Mouse (Mus musculus): ENCODE results near the gene Cep128. TPM values are rescaled to one million over a fixed set of nuclear protein-coding genes. Genes with fewer than 3 reads are reported as not detected.
A peak's percentile ranks its signal among the peaks of the same experiment; 100 is the strongest.

Cep128 gene
- polyA plus RNA-seq, 1 experiment from 2014 or later = 12.9 TPM

DNA sequence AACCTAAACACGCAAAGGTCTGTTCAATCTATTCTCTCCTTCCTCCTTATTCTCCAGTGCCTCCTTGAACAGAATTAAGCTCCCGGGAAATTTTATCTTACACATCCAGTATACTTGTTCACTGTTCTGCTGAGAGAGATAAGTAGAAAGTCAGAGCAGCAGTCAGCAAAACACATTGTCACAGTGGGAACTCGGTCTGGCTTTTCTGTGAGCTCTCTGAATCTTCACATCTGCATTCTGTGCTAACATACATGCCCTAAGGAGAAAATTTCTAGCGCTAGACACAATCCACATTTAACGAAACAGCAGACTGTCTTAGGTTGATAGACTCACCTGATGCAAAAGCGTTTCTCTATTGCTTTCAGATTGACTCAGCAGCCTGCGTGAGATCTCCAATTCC is 88.3 kb downstream of the Cep128 start:
- WGBS = 91% methylated on average over 7 of the region's 7 CpGs
- Histone ChIP-seq H3K9me3 (ENCODE audit: control insufficient read depth, low read length) (no peaks in the 10 kb centered on the region), H3K4me1 (replicated peaks; ENCODE audit: control insufficient read depth, insufficient read depth, low read length) (no peaks in the 10 kb centered on the region), H3K36me3 (ENCODE audit: control insufficient read depth, insufficient read depth, low read length) (no peaks in the 10 kb centered on the region; the same call in 1 of the 2 replicates), H3K27me3 (ENCODE audit: control insufficient read depth, insufficient read depth, low read length) (no peaks in the 10 kb centered on the region), H3K27ac (ENCODE audit: low read depth, low read length) (no peak overlapping the region), H3K4me2 (ENCODE audit: low read depth, low read length, severe bottlenecking) (no peak overlapping the region), H3K9ac (ENCODE audit: low read length) (no peak overlapping the region), H3K4me3 (ENCODE audit: low read depth, low read length) (no peak overlapping the region)
- DNase-seq (ENCODE audit: low spot score) = no peak
- ATAC-seq (replicated peaks; ENCODE audit: low FRiP score) = no peak

- H3K4me1 ChIP-seq (replicated peaks; ENCODE audit: control insufficient read depth, insufficient read depth, low read length) = no peaks in the 10 kb centered on the region
- ATAC-seq (replicated peaks; ENCODE audit: low FRiP score) = no peak
- H3K36me3 ChIP-seq (ENCODE audit: control insufficient read depth, insufficient read depth, low read length) = no peaks in the 10 kb centered on the region; the same call in 1 of the 2 replicates
- no peak overlapping the region for H3K4me2 ChIP-seq (ENCODE audit: low read depth, low read length, severe bottlenecking)
- no peak overlapping the region for H3K4me3 ChIP-seq (ENCODE audit: low read depth, low read length)
- WGBS = 94% methylated on average over 3 of the region's 3 CpGs
- no peak overlapping the region for H3K27ac ChIP-seq (ENCODE audit: low read depth, low read length)
- no peaks in the 10 kb centered on the region for H3K9me3 ChIP-seq (ENCODE audit: control insufficient read depth, low read length)
- H3K9ac ChIP-seq (ENCODE audit: low read length) = no peak overlapping the region
- H3K27me3 ChIP-seq (ENCODE audit: control insufficient read depth, insufficient read depth, low read length) = no peaks in the 10 kb centered on the region
- DNase-seq (ENCODE audit: low spot score) = no peak
Measured at GRCm38 (mm10) chr12:91295436-91295835, 88.8 kb downstream of the Cep128 start.

- WGBS = 81% methylated on average over 2 of the region's 2 CpGs
- no peak overlapping the region for H3K4me2 ChIP-seq (ENCODE audit: low read depth, low read length, severe bottlenecking)
- H3K27ac ChIP-seq (ENCODE audit: low read depth, low read length) = no peak overlapping the region
- H3K9me3 ChIP-seq (ENCODE audit: control insufficient read depth, low read length) = no peaks in the 10 kb centered on the region
- ATAC-seq (replicated peaks; ENCODE audit: low FRiP score) = no peak
- DNase-seq (ENCODE audit: low spot score) = no peak
- no peaks in the 10 kb centered on the region for H3K27me3 ChIP-seq (ENCODE audit: control insufficient read depth, insufficient read depth, low read length)
- no peaks in the 10 kb centered on the region for H3K36me3 ChIP-seq (ENCODE audit: control insufficient read depth, insufficient read depth, low read length)
- no peaks in the 10 kb centered on the region for H3K4me1 ChIP-seq (replicated peaks; ENCODE audit: control insufficient read depth, insufficient read depth, low read length)
- no peak overlapping the region for H3K4me3 ChIP-seq (ENCODE audit: low read depth, low read length)
- no peak overlapping the region for H3K9ac ChIP-seq (ENCODE audit: low read length)
Measured at GRCm38 (mm10) chr12:91273936-91274335, 110.3 kb downstream of the Cep128 start.

DNA sequence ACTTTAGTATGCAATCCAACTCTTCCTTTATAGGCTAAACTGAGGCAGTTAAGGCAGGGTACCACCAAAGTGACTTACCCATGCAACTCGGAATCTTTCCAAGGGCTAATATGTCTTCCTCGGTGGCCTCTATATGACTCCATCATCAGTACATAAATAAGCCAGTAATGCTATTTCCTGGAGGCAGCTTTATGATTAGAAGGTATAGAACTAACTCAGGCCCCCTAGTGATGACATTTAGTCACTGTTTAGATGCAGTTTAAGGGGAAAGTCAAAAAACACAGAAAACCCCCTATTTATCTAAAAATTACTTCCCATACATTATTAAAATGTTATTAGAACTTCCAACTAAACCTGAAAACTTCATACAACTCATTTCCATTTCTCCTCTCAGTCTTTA is 114.6 kb downstream of the Cep128 start:
- Histone ChIP-seq H3K9ac (ENCODE audit: low read length) (no peak overlapping the region), H3K4me1 (replicated peaks; ENCODE audit: control insufficient read depth, insufficient read depth, low read length) (no peaks in the 10 kb centered on the region), H3K27me3 (ENCODE audit: control insufficient read depth, insufficient read depth, low read length) (no peaks in the 10 kb centered on the region), H3K9me3 (ENCODE audit: control insufficient read depth, low read length) (no peaks in the 10 kb centered on the region), H3K4me2 (ENCODE audit: low read depth, low read length, severe bottlenecking) (no peak overlapping the region), H3K4me3 (ENCODE audit: low read depth, low read length) (no peak overlapping the region), H3K36me3 (ENCODE audit: control insufficient read depth, insufficient read depth, low read length) (no peaks in the 10 kb centered on the region), H3K27ac (ENCODE audit: low read depth, low read length) (no peak overlapping the region)
- ATAC-seq (replicated peaks; ENCODE audit: low FRiP score) (no peak), DNase-seq (ENCODE audit: low spot score) (no peak)
- WGBS = 88% methylated on average over 2 of the region's 2 CpGs

DNA sequence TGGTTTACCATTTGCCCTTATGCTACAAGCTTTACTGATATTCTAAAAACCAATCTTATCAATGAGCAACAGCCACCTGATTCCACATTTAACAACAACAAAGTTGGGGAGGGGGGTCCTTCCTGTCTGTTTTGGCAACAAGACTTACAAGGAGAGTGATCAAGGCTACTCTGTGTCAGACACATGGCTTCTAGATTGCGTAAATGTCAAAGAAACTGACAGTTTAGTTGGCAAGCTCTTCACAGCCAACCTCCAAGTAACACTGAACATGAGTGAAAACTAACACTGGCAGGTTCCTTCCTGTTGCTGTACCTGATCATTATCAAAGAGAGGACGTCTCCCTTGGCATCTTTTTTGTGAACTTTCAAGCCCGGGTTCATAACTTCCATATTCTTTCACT is 115.2 kb downstream of the Cep128 start:
- 91% methylated on average over 3 of the region's 3 CpGs for WGBS
- no peak overlapping the region for H3K4me3 ChIP-seq (ENCODE audit: low read depth, low read length)
- no peaks in the 10 kb centered on the region for H3K4me1 ChIP-seq (replicated peaks; ENCODE audit: control insufficient read depth, insufficient read depth, low read length)
- H3K4me2 ChIP-seq (ENCODE audit: low read depth, low read length, severe bottlenecking) = no peak overlapping the region
- no peak for ATAC-seq (replicated peaks; ENCODE audit: low FRiP score)
- no peak for DNase-seq (ENCODE audit: low spot score)
- no peaks in the 10 kb centered on the region for H3K9me3 ChIP-seq (ENCODE audit: control insufficient read depth, low read length)
- no peaks in the 10 kb centered on the region for H3K27me3 ChIP-seq (ENCODE audit: control insufficient read depth, insufficient read depth, low read length)
- no peak overlapping the region for H3K9ac ChIP-seq (ENCODE audit: low read length)
- H3K27ac ChIP-seq (ENCODE audit: low read depth, low read length) = no peak overlapping the region
- H3K36me3 ChIP-seq (ENCODE audit: control insufficient read depth, insufficient read depth, low read length) = no peaks in the 10 kb centered on the region

DNA sequence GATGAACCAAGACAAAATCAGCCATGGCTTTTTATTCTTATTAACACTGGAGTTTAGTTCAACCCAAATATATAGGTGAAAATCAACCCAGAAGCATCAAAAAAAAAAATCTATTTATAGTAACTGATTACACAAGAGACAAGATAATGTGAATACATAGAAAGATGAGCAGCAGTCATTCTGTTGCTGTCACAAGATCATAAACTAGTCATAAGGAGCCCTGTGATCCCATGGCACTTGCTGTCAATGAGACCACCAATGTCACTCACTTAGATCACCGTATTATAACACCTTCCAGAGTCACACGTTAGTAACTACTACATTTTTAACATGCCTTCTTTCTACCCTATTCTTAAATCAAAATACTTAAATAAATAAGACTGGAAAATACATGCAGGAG is 118.2 kb downstream of the Cep128 start:
- no peak overlapping the region for H3K27ac ChIP-seq (ENCODE audit: low read depth, low read length)
- no peak overlapping the region for H3K4me3 ChIP-seq (ENCODE audit: low read depth, low read length)
- no peaks in the 10 kb centered on the region for H3K27me3 ChIP-seq (ENCODE audit: control insufficient read depth, insufficient read depth, low read length)
- ATAC-seq (replicated peaks; ENCODE audit: low FRiP score) (no peak), DNase-seq (ENCODE audit: low spot score) (no peak)
- H3K9ac ChIP-seq (ENCODE audit: low read length) = no peak overlapping the region
- no peaks in the 10 kb centered on the region for H3K36me3 ChIP-seq (ENCODE audit: control insufficient read depth, insufficient read depth, low read length)
- no peaks in the 10 kb centered on the region for H3K9me3 ChIP-seq (ENCODE audit: control insufficient read depth, low read length)
- no peak overlapping the region for H3K4me2 ChIP-seq (ENCODE audit: low read depth, low read length, severe bottlenecking)
- H3K4me1 ChIP-seq (replicated peaks; ENCODE audit: control insufficient read depth, insufficient read depth, low read length) = no peaks in the 10 kb centered on the region
- WGBS = 91% methylated on average over 2 of the region's 2 CpGs

DNA sequence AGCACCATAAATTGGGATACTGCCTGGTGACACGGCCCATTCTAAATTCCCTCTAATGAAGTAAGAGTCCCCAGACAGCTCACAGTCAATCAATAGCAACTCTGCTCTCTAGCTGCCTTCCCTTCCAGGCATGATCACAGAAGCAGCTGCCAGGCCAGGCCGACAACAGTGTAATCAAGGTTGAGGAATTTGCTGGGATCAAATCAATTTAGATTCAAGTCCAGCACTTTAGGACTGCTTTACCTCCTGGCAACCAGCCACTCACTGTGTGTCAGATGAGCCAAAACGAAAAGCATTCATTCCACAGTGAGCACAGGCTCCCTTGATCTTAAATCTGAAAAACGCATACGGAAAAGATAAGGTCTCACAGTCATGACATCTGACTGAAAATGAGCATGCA is 118.7 kb downstream of the Cep128 start:
- Histone ChIP-seq H3K27ac (ENCODE audit: low read depth, low read length) (no peak overlapping the region), H3K9ac (ENCODE audit: low read length) (no peak overlapping the region), H3K4me1 (replicated peaks; ENCODE audit: control insufficient read depth, insufficient read depth, low read length) (no peaks in the 10 kb centered on the region), H3K36me3 (ENCODE audit: control insufficient read depth, insufficient read depth, low read length) (no peaks in the 10 kb centered on the region), H3K9me3 (ENCODE audit: control insufficient read depth, low read length) (no peaks in the 10 kb centered on the region), H3K27me3 (ENCODE audit: control insufficient read depth, insufficient read depth, low read length) (no peaks in the 10 kb centered on the region), H3K4me2 (ENCODE audit: low read depth, low read length, severe bottlenecking) (no peak overlapping the region), H3K4me3 (ENCODE audit: low read depth, low read length) (no peak overlapping the region)
- DNase-seq (ENCODE audit: low spot score) = no peak
- 60% methylated on average over 5 of the region's 5 CpGs for WGBS
- peak; percentile 71 for ATAC-seq (replicated peaks; ENCODE audit: low FRiP score)

- no peak overlapping the region for H3K4me3 ChIP-seq (ENCODE audit: low read depth, low read length)
- 60% methylated on average over 3 of the region's 3 CpGs for WGBS
- DNase-seq (ENCODE audit: low spot score) (no peak), ATAC-seq (replicated peaks; ENCODE audit: low FRiP score) (0 out of 2 replicates have a peak, but pooled peaks have one; percentile 1)
- H3K9me3 ChIP-seq (ENCODE audit: control insufficient read depth, low read length) = no peaks in the 10 kb centered on the region
- no peaks in the 10 kb centered on the region for H3K4me1 ChIP-seq (replicated peaks; ENCODE audit: control insufficient read depth, insufficient read depth, low read length)
- H3K9ac ChIP-seq (ENCODE audit: low read length) = no peak overlapping the region
- H3K27ac ChIP-seq (ENCODE audit: low read depth, low read length) = no peak overlapping the region
- no peaks in the 10 kb centered on the region for H3K36me3 ChIP-seq (ENCODE audit: control insufficient read depth, insufficient read depth, low read length)
- no peaks in the 10 kb centered on the region for H3K27me3 ChIP-seq (ENCODE audit: control insufficient read depth, insufficient read depth, low read length)
- no peak overlapping the region for H3K4me2 ChIP-seq (ENCODE audit: low read depth, low read length, severe bottlenecking)
Measured at GRCm38 (mm10) chr12:91264828-91265355, 119.3 kb downstream of the Cep128 start.

DNA sequence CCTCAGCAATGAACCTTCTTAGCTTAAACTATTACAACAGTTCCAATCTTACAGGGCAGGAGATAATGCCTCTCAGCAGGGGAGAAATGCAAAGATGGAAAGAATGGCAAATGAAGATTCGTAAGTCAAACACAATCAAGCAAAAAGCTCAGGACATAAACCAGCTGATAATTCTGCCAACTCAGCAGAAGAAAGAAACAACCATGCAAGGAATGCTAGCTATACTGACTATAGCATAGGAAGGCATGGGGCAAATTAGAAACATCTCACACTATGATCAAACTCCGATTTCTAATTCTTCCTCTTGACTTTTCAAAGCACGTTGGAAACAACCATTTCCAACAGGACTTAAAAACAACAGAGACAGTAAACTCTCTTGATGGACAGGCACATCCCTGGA is 120.5 kb downstream of the Cep128 start:
- no peaks in the 10 kb centered on the region for H3K9me3 ChIP-seq (ENCODE audit: control insufficient read depth, low read length)
- 73% methylated on average over 3 of the region's 3 CpGs for WGBS
- DNase-seq (ENCODE audit: low spot score) (no peak), ATAC-seq (replicated peaks; ENCODE audit: low FRiP score) (no peak)
- no peak overlapping the region for H3K9ac ChIP-seq (ENCODE audit: low read length)
- no peak overlapping the region for H3K4me3 ChIP-seq (ENCODE audit: low read depth, low read length)
- H3K4me2 ChIP-seq (ENCODE audit: low read depth, low read length, severe bottlenecking) = no peak overlapping the region
- H3K4me1 ChIP-seq (replicated peaks; ENCODE audit: control insufficient read depth, insufficient read depth, low read length) = peaks cover 2% of the 10 kb centered on the region; the same call in 1 of the 2 replicates
- H3K36me3 ChIP-seq (ENCODE audit: control insufficient read depth, insufficient read depth, low read length) = no peaks in the 10 kb centered on the region
- H3K27ac ChIP-seq (ENCODE audit: low read depth, low read length) = no peak overlapping the region
- no peaks in the 10 kb centered on the region for H3K27me3 ChIP-seq (ENCODE audit: control insufficient read depth, insufficient read depth, low read length)

Data from forebrain, embryonic 11.5 days (tissue).